Mouse (Mus musculus) heart, postnatal 14 days (tissue): ENCODE results near the gene Hpn. TPM values are rescaled to one million over a fixed set of nuclear protein-coding genes. Genes with fewer than 3 reads are reported as not detected.

Source experiments
- DNase-seq, 2 experiments: peaks; one replicate each; pipeline ENCODE4 v3.0.0; 2021 to 2022
- intact Hi-C: fragments of 180-260 bp; cut with DNase I; formaldehyde crosslinking; loops from one replicate; pipeline ENCODE4 v1.15.1; 2025
- total RNA-seq, 2 experiments: library from RNA; stranded (reverse); gene quantifications; 2 replicates each; pipeline ENCODE4 v1.2.3; 2021

Hpn gene
- total RNA-seq, 2 experiments from 2014 or later = 2.1 to 2.3 TPM

DNA sequence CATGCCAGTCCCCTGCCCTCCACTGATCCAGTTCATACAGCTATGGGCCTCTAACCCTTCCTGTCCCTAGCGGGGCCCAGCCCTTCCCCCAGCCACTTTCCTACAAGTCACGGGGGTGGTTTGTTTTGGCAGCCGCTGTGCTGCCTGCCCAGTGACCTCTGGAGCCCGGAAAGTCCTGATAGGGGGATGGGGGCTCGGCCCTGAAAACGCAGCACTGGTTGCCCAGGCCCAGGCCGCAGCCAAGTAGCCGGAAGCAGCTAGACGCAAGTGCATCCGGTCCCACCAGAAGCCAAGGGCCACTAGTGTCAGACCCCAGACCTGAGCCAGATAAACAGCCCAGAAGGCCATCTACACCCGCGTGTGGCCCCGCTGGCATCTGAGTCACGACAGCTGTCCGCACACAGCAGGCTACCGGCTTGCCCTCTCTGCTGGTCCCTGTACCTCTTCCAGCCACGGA, 525 bp upstream of the Hpn start:
- DNase-seq = peak; percentile 73 to 79
- intact Hi-C loops = no loop called here

DNA sequence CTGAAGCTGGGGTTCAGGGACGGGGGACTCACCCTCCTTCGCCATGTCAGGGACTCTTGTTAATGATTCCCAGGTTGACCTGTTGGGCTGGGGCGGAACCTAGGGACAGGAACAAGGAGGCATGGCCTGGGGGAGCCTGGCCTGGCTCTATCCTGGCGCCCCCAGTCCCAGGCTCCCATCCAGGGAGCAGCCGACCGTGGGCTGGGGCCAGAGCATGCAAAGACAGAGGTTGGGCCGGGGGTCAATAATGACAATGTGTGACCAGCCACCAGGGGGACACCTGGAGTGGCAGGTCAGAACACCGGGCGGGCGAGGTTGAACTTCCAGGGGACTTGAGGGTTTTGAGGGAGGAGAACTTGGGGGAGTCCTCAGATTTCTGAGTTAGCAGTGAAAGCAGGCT, 444 bp downstream of the Hpn start:
- intact Hi-C loops = no loop called here
- DNase-seq = no peak

- intact Hi-C loops = no loop called here
- no peak for DNase-seq
Measured at GRCm38 (mm10) chr7:31113800-31114199, 1.3 kb downstream of the Hpn start.

DNA sequence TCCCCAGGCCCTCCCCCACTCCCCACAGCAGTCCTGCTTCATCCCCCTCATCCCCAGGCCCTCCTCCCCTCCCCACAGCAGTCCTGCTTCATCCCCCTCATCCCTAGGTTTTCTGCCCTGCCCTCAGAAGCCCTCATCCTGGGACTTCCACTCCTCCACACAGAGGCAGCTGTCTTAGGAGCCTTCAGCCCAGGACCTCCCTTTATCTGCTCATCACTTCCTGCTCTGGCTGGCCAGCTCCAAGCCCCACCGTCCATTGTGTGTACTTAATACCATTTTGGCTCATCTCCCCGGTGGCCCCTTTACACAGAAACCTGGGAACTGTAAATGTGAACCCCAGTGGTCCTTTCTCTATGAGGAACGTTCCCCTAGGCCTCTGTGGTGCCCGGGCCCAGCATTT, 3.1 kb downstream of the Hpn start:
- intact Hi-C loops = no loop called here

GRCm38 (mm10) chr7:31110861-31111385, 4.2 kb downstream of the Hpn start:
- intact Hi-C loops = no loop called here
- DNase-seq = no peak

More for the DNA sequence above, 3.1 kb downstream of the Hpn start:
- DNase-seq = no peak

DNA sequence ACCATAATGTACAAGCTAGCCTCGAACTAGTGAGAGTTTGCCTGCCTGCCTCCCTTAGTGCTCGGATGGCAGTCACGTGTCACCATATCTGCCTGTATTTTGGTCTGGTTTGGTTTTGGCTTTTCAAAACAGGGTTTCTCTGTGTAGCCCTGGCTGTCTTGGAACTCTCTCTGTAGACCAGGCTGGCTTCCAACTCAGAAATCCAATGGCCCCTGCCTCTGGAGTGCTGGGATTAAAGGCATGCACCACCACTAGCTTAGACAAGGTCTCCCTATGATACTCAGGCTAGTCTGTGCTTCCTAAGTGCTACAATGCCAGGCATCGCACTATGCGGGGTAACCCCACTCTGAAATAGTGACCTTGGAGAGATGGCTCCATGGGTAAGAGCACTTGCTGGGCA, 5.3 kb downstream of the Hpn start:
- intact Hi-C loops = no loop called here
- no peak for DNase-seq

DNA sequence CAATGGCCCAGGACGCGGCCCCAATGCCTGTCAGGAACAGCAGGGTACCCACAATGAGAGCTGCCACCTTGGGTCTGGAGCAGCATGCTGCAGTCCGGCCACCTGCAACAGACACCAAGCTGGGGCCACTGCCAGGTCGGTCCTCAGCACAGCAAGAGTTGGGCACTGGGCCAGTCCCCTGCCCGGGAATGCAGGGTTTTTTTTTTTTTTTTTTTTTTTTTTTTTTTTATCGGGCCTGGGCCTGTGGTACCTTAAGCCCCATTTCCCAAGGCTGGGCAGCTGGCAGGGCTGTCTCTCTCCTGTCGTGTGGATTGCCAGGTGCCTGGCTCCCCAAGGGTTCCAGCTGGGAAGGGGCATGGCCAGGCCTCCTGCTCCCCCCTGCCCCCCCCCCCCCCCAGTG, 6.0 kb downstream of the Hpn start:
- intact Hi-C loops = no loop called here
- DNase-seq = peak; percentile 46 to 69

DNA sequence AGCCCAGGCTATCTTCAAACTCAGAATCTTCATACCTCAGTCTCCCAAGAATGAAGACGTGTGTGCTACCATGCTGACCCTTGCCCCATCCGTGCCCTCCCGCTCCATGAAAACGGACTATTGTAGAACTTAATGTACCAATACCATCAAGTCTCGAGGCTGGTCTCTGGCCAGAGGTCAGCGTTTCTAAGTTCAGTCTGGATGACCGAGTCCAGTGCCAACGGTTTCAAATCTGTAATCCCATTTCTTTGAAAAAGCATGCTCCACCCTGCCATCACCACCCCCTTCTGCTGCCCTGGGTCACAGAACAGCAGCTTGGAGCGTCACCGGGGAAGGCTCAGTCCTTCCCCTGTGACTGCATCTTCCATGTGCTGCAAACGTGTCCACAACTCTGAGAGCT, 7.3 kb downstream of the Hpn start:
- no peak for DNase-seq
- intact Hi-C loops = no loop called here

GRCm38 (mm10) chr7:31106166-31106565, 8.9 kb downstream of the Hpn start:
- no peak for DNase-seq
- intact Hi-C loops = no loop called here

DNA sequence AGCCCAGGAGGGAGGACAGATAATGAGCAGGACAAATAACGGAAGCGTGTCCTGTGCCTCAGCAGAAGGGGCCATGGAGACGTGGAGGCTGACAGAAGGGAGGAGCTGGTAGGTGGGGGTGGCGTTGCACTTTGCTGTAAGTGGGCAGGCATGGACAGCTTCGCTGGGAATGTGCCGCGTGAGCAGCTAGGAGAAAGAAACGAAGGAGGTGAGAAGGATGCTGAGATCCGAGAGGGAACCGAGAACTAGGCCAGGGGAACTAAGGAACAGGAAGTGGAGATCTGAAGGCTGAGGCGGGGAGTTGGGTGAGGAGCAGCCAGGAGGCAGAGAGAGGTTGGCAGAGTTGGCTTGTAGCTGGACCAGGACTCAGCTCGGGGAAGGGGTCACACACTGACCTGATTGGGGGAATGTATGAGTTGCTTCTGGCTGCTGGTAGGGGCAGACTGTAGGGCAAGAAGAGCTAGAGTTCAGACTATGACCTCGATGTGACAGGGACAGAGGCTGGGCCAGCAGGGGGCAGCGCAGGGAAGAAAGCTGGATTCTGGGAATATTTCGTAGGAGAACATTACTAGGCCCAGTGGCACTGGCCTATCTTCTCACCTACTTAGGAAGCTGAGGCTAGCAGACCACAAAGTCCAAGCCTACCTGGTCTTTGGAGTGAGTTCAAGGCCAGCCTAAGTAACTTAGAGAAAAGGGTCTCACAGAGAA, 9.9 kb downstream of the Hpn start:
- intact Hi-C loops = loop anchor here (2.0 kb wide), 2 partner anchors 24 to 72 kb away; no protein-coding TSS in a partner anchor
- peak; percentile 74 to 85 for DNase-seq

GRCm38 (mm10) chr7:31100786-31101185, 14.3 kb downstream of the Hpn start:
- no peak for DNase-seq
- intact Hi-C loops = no loop called here

GRCm38 (mm10) chr7:31099612-31099982, 15.5 kb downstream of the Hpn start:
- DNase-seq = no peak
- intact Hi-C loops = no loop called here

DNA sequence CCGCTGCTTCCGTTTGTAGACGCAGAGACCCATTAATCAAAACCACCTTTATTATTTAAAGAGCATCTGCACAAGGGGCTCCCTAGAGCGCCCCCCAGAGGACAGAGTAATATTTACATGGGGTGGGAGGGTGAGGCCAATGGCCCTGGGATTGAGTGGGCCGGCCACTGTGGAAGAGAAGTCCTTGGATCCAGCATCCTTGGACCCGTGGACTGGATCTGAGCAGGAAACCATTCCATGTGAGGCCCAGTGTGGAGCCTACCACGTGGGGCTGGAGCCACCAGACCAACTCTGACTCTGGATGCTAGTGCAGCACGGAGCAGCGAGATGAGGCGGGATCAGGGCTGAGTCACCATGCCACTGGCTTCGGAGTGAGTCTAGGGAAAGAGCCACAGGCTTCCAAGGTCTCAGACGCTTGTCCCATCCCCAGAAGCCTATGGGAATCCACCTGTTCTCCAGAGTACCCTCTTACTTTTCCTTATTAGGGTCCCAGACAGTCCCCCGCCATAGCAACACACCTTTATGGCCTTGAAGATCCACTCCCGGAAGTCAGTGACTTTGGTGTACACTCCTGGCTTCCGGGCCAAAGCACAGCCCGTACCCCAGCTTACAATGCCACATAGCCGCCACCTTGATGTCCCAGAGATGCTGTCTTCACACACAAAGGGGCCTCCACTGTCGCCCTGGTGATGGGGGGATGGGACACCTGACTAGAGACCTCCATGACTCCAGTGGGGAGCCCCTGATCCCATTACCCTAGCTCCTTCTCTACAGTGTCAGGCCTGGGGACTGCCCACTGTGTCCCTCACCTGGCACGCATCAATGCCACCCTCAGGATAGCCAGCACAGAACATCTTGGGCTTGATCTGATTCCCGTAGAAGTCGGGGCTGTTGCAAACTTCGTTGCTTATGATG, 16.1 kb downstream of the Hpn start:
- peak in 1 of 2 experiments; percentile 47 for DNase-seq
- intact Hi-C loops = no loop called here

GRCm38 (mm10) chr7:31097583-31098248, 17.4 kb downstream of the Hpn start:
- peak; percentile 92 to 95 for DNase-seq
- intact Hi-C loops = loop anchor here (1.0 kb wide), 1 partner anchor 38 kb away; the partner anchor contains the start of gene Lgi4

GRCm38 (mm10) chr7:31096892-31097564, 18.1 kb downstream of the Hpn start:
- intact Hi-C loops = loop anchor here (1.0 kb wide), 1 partner anchor 38 kb away; the partner anchor contains the start of gene Lgi4

GRCm38 (mm10) chr7:31094774-31095501, 20.2 kb downstream of the Hpn start:
- intact Hi-C loops = no loop called here
- DNase-seq = no peak

More at GRCm38 (mm10) chr7:31096892-31097564, 18.1 kb downstream of the Hpn start:
- no peak for DNase-seq

- DNase-seq = no peak
- intact Hi-C loops = no loop called here
Measured at GRCm38 (mm10) chr7:31089721-31090120, 25.4 kb downstream of the Hpn start.

DNA sequence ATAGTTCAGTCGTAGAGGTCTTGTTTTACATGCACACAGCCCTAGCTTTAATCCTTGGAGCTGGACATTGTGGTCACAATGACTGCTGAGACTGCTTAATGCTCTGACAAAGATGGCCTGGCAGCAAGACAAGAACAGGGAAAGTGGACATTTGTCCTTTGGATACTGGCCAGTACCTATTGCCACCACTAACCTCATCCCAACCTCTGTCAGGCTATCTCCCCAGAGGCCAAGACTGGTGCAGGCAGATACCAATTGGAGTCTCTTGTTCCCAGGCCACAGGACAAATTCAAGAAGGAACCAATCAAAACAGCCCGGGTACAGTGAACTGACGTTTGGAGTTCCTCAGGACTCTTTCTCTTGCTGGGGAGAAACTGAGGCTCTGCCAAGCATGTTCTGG, 26.9 kb downstream of the Hpn start:
- DNase-seq = no peak
- intact Hi-C loops = no loop called here

- intact Hi-C loops = no loop called here
- DNase-seq = no peak
Measured at GRCm38 (mm10) chr7:31087262-31087661, 27.8 kb downstream of the Hpn start.
